8 mouse cellular contexts compared by ENCODE assay signal in the genomic region with DNA sequence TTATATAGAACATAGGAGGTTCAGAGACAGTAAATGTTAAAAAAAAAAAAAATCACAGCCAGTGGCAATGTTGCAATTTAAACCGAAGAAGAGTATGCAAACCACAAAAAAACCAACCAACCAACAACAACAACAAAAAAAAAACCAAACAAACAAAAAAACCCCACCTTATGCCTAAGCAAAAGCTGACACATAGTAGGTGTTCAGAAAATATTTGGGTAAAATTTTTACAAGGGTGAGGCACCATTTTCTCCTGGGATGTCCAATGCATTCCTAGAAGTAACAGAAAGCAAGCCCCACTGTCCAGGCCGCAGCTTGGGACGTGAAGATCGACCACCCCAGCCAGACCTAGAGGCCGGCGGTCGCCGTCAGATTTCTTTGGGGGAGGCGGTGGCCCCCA. TPM values are rescaled to one million over a fixed set of nuclear protein-coding genes. Genes with fewer than 3 reads are reported as not detected.
DNase-seq lines count a peak whose midpoint lies in the region; ATAC-seq and TF ChIP-seq lines count a peak whose summit lies in the region.

A gene (plus strand): TSS at position 147 of the 400 bp plus-strand sequence.

- H3K27me3 ChIP-seq in kidney, embryonic 15.5 days, result no peaks in the 10 kb centered on the region
- H3K27me3 ChIP-seq in heart, embryonic 16.5 days (ENCODE audit: control insufficient read depth, insufficient read depth, low read length), result no peaks in the 10 kb centered on the region
- H3K27me3 ChIP-seq in limb, embryonic 13.5 days, result no peaks in the 10 kb centered on the region
- H3K27me3 ChIP-seq in stomach, postnatal 0 days (ENCODE audit: control insufficient read depth, insufficient read depth, low read length), result no peaks in the 10 kb centered on the region

- no peaks in the 10 kb centered on the region for H3K9me3 ChIP-seq in kidney, embryonic 15.5 days (replicated peaks)
- no peaks in the 10 kb centered on the region for H3K9me3 ChIP-seq in heart, embryonic 16.5 days (replicated peaks; ENCODE audit: control insufficient read depth, low read length)
- no peaks in the 10 kb centered on the region for H3K9me3 ChIP-seq in limb, embryonic 13.5 days
- H3K9me3 ChIP-seq in stomach, postnatal 0 days (ENCODE audit: control insufficient read depth, low read length), result no peaks in the 10 kb centered on the region

- H3K4me2 ChIP-seq in kidney, embryonic 15.5 days, result peak within 1 kb of the TSS; percentile 74
- peak within 1 kb of the TSS; percentile 97 for H3K4me2 ChIP-seq in heart, embryonic 16.5 days (ENCODE audit: low read depth, low read length)
- peak within 1 kb of the TSS; percentile 94 for H3K4me2 ChIP-seq in limb, embryonic 13.5 days (replicated peaks)
- peak within 1 kb of the TSS; percentile 77 for H3K4me2 ChIP-seq in stomach, postnatal 0 days (replicated peaks; ENCODE audit: low read depth)

- WGBS in kidney, embryonic 15.5 days, result 6% methylated on average over 9 of the region's 9 CpGs
- 6% methylated on average over 9 of the region's 9 CpGs for WGBS in heart, embryonic 16.5 days
- WGBS in limb, embryonic 13.5 days, result 6% methylated on average over 9 of the region's 9 CpGs
- 7% methylated on average over 9 of the region's 9 CpGs for WGBS in stomach, postnatal 0 days

- peaks cover 19% of the 10 kb centered on the region for H3K4me1 ChIP-seq in kidney, embryonic 15.5 days
- peaks cover 14% of the 10 kb centered on the region for H3K4me1 ChIP-seq in bone marrow macrophage, adult 2 months (ENCODE audit: control insufficient read depth, insufficient read depth, low read length)
- H3K4me1 ChIP-seq in heart, embryonic 16.5 days (ENCODE audit: control insufficient read depth, insufficient read depth, low read length), result peaks cover 14% of the 10 kb centered on the region
- peaks cover 18% of the 10 kb centered on the region for H3K4me1 ChIP-seq in limb, embryonic 13.5 days
- H3K4me1 ChIP-seq in stomach, postnatal 0 days (replicated peaks; ENCODE audit: control insufficient read depth, insufficient read depth), result peaks cover 8% of the 10 kb centered on the region

- no peak for TF ChIP-seq EP300 in stomach, postnatal 0 days (optimal IDR thresholded peaks at IDR 0.05)

- TF ChIP-seq POLR2A in bone marrow macrophage, adult 2 months (IDR thresholded peaks at IDR 0.05; ENCODE audit: borderline replicate concordance, low read depth, low read length), result no peak

- TF ChIP-seq CTCF in bone marrow macrophage, adult 2 months (IDR thresholded peaks at IDR 0.05; ENCODE audit: low read depth, low read length), result no peak
- no peak for TF ChIP-seq CTCF in stomach, postnatal 0 days (IDR thresholded peaks at IDR 0.05; ENCODE audit: low read depth)

- DNase-seq in kidney, postnatal 25 days, result no peak
- no peak for DNase-seq in stomach, postnatal 0 days (ENCODE audit: low spot score)
- DNase-seq in retina, embryonic 14.5 days (ENCODE audit: low spot score), result no peak
- DNase-seq in natural killer cell, adult 2 months (ENCODE audit: low spot score in 2 of 2), result no peak

- no peak for ATAC-seq in kidney, embryonic 15.5 days (replicated peaks; ENCODE audit: low FRiP score)
- no peak for ATAC-seq in heart, embryonic 16.5 days (replicated peaks; ENCODE audit: extremely low read depth, insufficient read depth, low FRiP score)
- no peak for ATAC-seq in limb, embryonic 13.5 days (ENCODE audit: low FRiP score, low read depth)
- ATAC-seq in stomach, postnatal 0 days (ENCODE audit: low FRiP score, low TSS enrichment), result no peak

- peak within 1 kb of the TSS; percentile 95 for H3K4me3 ChIP-seq in kidney, embryonic 15.5 days (replicated peaks)
- H3K4me3 ChIP-seq in bone marrow macrophage, adult 2 months (ENCODE audit: insufficient read depth, low read length), result peak within 1 kb of the TSS; percentile 75
- peak within 1 kb of the TSS; percentile 90 for H3K4me3 ChIP-seq in heart, embryonic 16.5 days (ENCODE audit: low read length)
- peak within 1 kb of the TSS; percentile 95 for H3K4me3 ChIP-seq in limb, embryonic 13.5 days
- H3K4me3 ChIP-seq in stomach, postnatal 0 days (ENCODE audit: low read depth, low read length), result peak within 1 kb of the TSS; percentile 82

- peak within 1 kb of the TSS; percentile 99 for H3K27ac ChIP-seq in kidney, embryonic 15.5 days
- H3K27ac ChIP-seq in bone marrow macrophage, adult 2 months (ENCODE audit: insufficient read depth, low read depth, low read length), result peak within 1 kb of the TSS; percentile 66
- peak within 1 kb of the TSS; percentile 97 for H3K27ac ChIP-seq in heart, embryonic 16.5 days (ENCODE audit: low read length)
- peak within 1 kb of the TSS; percentile 97 for H3K27ac ChIP-seq in limb, embryonic 13.5 days
- H3K27ac ChIP-seq in stomach, postnatal 0 days (replicated peaks), result peak within 1 kb of the TSS; percentile 97

- H3K36me3 ChIP-seq in kidney, embryonic 15.5 days, result peaks cover 28% of the 10 kb centered on the region
- peaks cover 14% of the 10 kb centered on the region for H3K36me3 ChIP-seq in heart, embryonic 16.5 days (ENCODE audit: control insufficient read depth, insufficient read depth)
- H3K36me3 ChIP-seq in limb, embryonic 13.5 days, result peaks cover 27% of the 10 kb centered on the region
- H3K36me3 ChIP-seq in stomach, postnatal 0 days (ENCODE audit: control insufficient read depth, insufficient read depth, low read length), result no peaks in the 10 kb centered on the region

- peak within 1 kb of the TSS; percentile 91 for H3K9ac ChIP-seq in kidney, embryonic 15.5 days
- H3K9ac ChIP-seq in heart, embryonic 16.5 days (ENCODE audit: low read length), result peak within 1 kb of the TSS; percentile 97
- peak within 1 kb of the TSS; percentile 98 for H3K9ac ChIP-seq in limb, embryonic 13.5 days
- H3K9ac ChIP-seq in stomach, postnatal 0 days (ENCODE audit: low read length), result peak within 1 kb of the TSS; percentile 92

RNA-seq across cellular contexts. Expression of the gene that starts here (rescaled TPM):
- 16.3 and 18.0 TPM in 2 replicates for polyA plus RNA-seq in kidney, embryonic 15.5 days (2015; fragmentation: Nextera tagmentation; extraction: Ambion mirVana)
- polyA plus RNA-seq in bone marrow macrophage, adult 2 months (2012; ENCODE audit: insufficient read depth, insufficient read length, missing spikeins), result 6.6 and 7.0 TPM in 2 replicates
- 9.3 and 9.5 TPM in 2 replicates for polyA plus RNA-seq in heart, embryonic 16.5 days (2015; fragmentation: Nextera tagmentation; extraction: Ambion mirVana)
- polyA plus RNA-seq in limb, embryonic 13.5 days (2015; fragmentation: Nextera tagmentation; extraction: Ambion mirVana), result 21.6 and 22.4 TPM in 2 replicates
- 6.8 and 7.5 TPM in 2 replicates for polyA plus RNA-seq in stomach, postnatal 0 days (2015; fragmentation: Nextera tagmentation; extraction: Ambion mirVana)
